Mouse (Mus musculus): Measurements from ENCODE around the gene Ifitm3.
"Not testable (repeated sequence)": the region's sequence is repeated elsewhere in the genome, so short reads cannot be mapped to it uniquely, and the experiment has no call there.

Gene Ifitm3

GRCm38 (mm10) chr7:141010593-141010992 lies at the start of gene Ifitm3:
Gene Ifitm3 (minus strand): TSS chr7:141010770.
- no peak for DNase-seq

- no peak for DNase-seq
Observed at GRCm38 (mm10) chr7:141059929-141060328, 49.4 kb upstream of the Ifitm3 start.

GRCm38 (mm10) chr7:141058601-141059341 lies 48.2 kb upstream of the Ifitm3 start:
- no peak for DNase-seq

GRCm38 (mm10) chr7:141057541-141057940 lies 47.0 kb upstream of the Ifitm3 start:
- no peak for DNase-seq

GRCm38 (mm10) chr7:141056976-141057375 lies 46.4 kb upstream of the Ifitm3 start:
- no peak for DNase-seq

- DNase-seq: no peak
Observed at GRCm38 (mm10) chr7:141055785-141056184, 45.2 kb upstream of the Ifitm3 start.

GRCm38 (mm10) chr7:141052421-141052820 lies 41.9 kb upstream of the Ifitm3 start:
- DNase-seq: no peak

GRCm38 (mm10) chr7:141052016-141052415 lies 41.4 kb upstream of the Ifitm3 start:
- DNase-seq: no peak

- no peak for DNase-seq
Observed at GRCm38 (mm10) chr7:141051060-141051685, 40.6 kb upstream of the Ifitm3 start.

GRCm38 (mm10) chr7:141049326-141049725 lies 38.8 kb upstream of the Ifitm3 start:
- no peak for DNase-seq

GRCm38 (mm10) chr7:141048226-141049218 lies 38.0 kb upstream of the Ifitm3 start:
- peak; percentile 84 for DNase-seq

- peak; percentile 73 for DNase-seq
Observed at GRCm38 (mm10) chr7:141047581-141048225, 37.1 kb upstream of the Ifitm3 start.

- DNase-seq: no peak
Observed at GRCm38 (mm10) chr7:141046931-141047580, 36.5 kb upstream of the Ifitm3 start.

- DNase-seq: no peak
Observed at GRCm38 (mm10) chr7:141042539-141042938, 32.0 kb upstream of the Ifitm3 start.

- DNase-seq: peak; percentile 56
Observed at GRCm38 (mm10) chr7:141041661-141042060, 31.1 kb upstream of the Ifitm3 start.

- DNase-seq: no peak
Observed at GRCm38 (mm10) chr7:141040867-141041606, 30.5 kb upstream of the Ifitm3 start.

- DNase-seq: no peak
Observed at GRCm38 (mm10) chr7:141039386-141040107, 29.0 kb upstream of the Ifitm3 start.

GRCm38 (mm10) chr7:141038090-141039032 lies 27.8 kb upstream of the Ifitm3 start:
- no peak for DNase-seq

GRCm38 (mm10) chr7:141036624-141037023 lies 26.1 kb upstream of the Ifitm3 start:
- DNase-seq: not testable (repeated sequence)
